Mouse (Mus musculus): Measurements from ENCODE around the gene Ccdc157. TPM values are rescaled to one million over a fixed set of nuclear protein-coding genes. Genes with fewer than 3 reads are reported as not detected.
"Not testable (repeated sequence)": the region's sequence is repeated elsewhere in the genome, so short reads cannot be mapped to it uniquely, and the experiment has no call there.

Ccdc157 gene
- polyA plus RNA-seq, 1 experiment from 2014 or later, result 9.5 TPM

GRCm38 (mm10) chr11:4112033-4112432 lies 48.1 kb downstream of the Ccdc157 start:
- H3K27ac ChIP-seq, result no peak overlapping the region
- peaks cover 4% of the 10 kb centered on the region; the same call in 1 of the 2 replicates for H3K4me1 ChIP-seq
- ATAC-seq (ENCODE audit: borderline replicate concordance, extremely low read depth, low FRiP score, low TSS enrichment), result no peak
- no peak overlapping the region for H3K9ac ChIP-seq
- WGBS, result 84% methylated on average over 4 of the region's 4 CpGs
- H3K27me3 ChIP-seq, result peaks cover 10% of the 10 kb centered on the region; the same call in 1 of the 2 replicates
- no peaks in the 10 kb centered on the region for H3K36me3 ChIP-seq
- H3K4me2 ChIP-seq, result no peak overlapping the region
- no peaks in the 10 kb centered on the region for H3K9me3 ChIP-seq
- H3K4me3 ChIP-seq, result no peak overlapping the region

DNA sequence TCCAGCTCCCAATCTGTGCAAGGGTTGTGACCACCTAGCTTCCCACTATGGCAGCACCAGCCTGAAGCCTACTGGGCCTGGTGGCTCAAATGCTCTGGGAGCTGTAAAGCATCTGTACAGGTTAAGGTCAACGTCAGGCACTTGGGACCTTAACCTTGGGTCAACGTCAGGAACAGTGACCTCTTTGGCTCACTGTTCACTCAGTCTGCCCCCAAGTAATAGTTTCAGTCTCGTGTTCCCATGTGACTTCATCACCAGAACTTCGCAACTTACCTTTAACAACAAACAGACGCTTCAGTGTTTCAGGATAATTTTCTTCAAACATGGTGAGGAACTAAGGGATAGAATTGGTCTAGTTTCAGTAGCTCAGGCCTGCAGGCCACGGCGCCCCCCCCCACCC lies 51.4 kb downstream of the Ccdc157 start:
- WGBS, result 78% methylated on average over 7 of the region's 7 CpGs

GRCm38 (mm10) chr11:4107901-4108300 lies 52.2 kb downstream of the Ccdc157 start:
- not testable (repeated sequence) for H3K27ac ChIP-seq; H3K4me3 ChIP-seq; H3K27me3 ChIP-seq; H3K9me3 ChIP-seq; H3K9ac ChIP-seq; H3K36me3 ChIP-seq; H3K4me2 ChIP-seq; ATAC-seq (ENCODE audit: borderline replicate concordance, extremely low read depth, low FRiP score, low TSS enrichment); H3K4me1 ChIP-seq
- WGBS, result 90% methylated on average over 6 of the region's 6 CpGs

More for the DNA sequence above, 51.4 kb downstream of the Ccdc157 start:
- H3K4me3 ChIP-seq, result no peak overlapping the region
- H3K4me1 ChIP-seq, result no peaks in the 10 kb centered on the region
- ATAC-seq (ENCODE audit: borderline replicate concordance, extremely low read depth, low FRiP score, low TSS enrichment), result no peak
- no peaks in the 10 kb centered on the region for H3K9me3 ChIP-seq
- no peaks in the 10 kb centered on the region for H3K36me3 ChIP-seq
- H3K27ac ChIP-seq, result no peak overlapping the region
- H3K27me3 ChIP-seq, result no peaks in the 10 kb centered on the region
- H3K4me2 ChIP-seq, result no peak overlapping the region
- H3K9ac ChIP-seq, result no peak overlapping the region

DNA sequence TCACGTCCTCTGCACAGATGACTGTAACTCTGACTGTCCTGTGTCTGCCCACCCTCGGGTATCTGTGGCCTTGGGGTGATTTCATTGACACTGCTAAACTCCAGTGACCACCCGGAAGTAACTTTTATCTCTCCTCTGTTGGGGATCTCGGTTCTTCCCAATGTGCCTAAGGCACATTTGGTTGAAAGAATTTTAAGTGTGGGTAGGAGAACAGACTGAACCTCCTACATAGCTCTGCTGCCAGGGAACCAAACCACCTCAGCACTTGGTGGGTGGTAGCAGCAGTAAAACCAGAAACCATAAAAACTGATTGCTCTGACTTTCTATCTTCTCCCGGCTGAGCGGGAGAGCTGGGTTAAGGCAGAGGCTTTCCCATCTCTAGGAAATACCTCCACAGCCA lies 54.6 kb downstream of the Ccdc157 start:
- WGBS, result 67% methylated on average over 6 of the region's 6 CpGs
- no peak overlapping the region for H3K27ac ChIP-seq
- no peaks in the 10 kb centered on the region for H3K9me3 ChIP-seq
- H3K4me1 ChIP-seq, result no peaks in the 10 kb centered on the region
- H3K4me2 ChIP-seq, result no peak overlapping the region
- H3K4me3 ChIP-seq, result no peak overlapping the region
- ATAC-seq (ENCODE audit: borderline replicate concordance, extremely low read depth, low FRiP score, low TSS enrichment), result no peak
- no peak overlapping the region for H3K9ac ChIP-seq
- H3K36me3 ChIP-seq, result no peaks in the 10 kb centered on the region
- H3K27me3 ChIP-seq, result no peaks in the 10 kb centered on the region

GRCm38 (mm10) chr11:4104989-4105388 lies 55.1 kb downstream of the Ccdc157 start:
- no peak overlapping the region for H3K4me2 ChIP-seq
- H3K36me3 ChIP-seq, result no peaks in the 10 kb centered on the region
- H3K4me1 ChIP-seq, result no peaks in the 10 kb centered on the region
- H3K27ac ChIP-seq, result no peak overlapping the region
- H3K4me3 ChIP-seq, result no peak overlapping the region
- no peaks in the 10 kb centered on the region for H3K27me3 ChIP-seq
- ATAC-seq (ENCODE audit: borderline replicate concordance, extremely low read depth, low FRiP score, low TSS enrichment), result no peak
- H3K9me3 ChIP-seq, result no peaks in the 10 kb centered on the region
- WGBS, result 75% methylated on average over 5 of the region's 5 CpGs
- no peak overlapping the region for H3K9ac ChIP-seq

DNA sequence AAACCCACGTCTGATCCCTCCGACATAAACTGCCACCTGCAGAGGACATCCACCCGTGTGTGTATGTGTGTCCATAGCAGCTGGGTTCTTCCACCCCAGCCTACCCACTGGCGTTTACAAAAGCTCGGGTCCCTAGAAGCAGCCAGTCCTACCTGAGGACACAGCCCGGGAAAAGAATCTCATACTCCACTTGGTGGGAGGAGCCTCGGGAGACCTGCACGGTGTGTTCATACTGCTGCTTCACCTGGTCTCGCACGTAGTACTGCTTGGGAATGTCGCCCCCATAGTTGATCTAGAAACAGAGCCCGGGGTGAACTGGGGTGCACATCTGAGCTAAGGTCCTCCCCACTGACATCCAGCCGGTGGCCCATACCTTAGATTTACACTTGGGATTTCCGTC lies 56.6 kb downstream of the Ccdc157 start:
- Histone ChIP-seq H3K9ac (no peak overlapping the region), H3K27ac (no peak overlapping the region), H3K4me1 (no peaks in the 10 kb centered on the region), H3K4me3 (no peak overlapping the region), H3K9me3 (no peaks in the 10 kb centered on the region), H3K27me3 (no peaks in the 10 kb centered on the region), H3K36me3 (no peaks in the 10 kb centered on the region), H3K4me2 (no peak overlapping the region)
- 57% methylated on average over 14 of the region's 14 CpGs for WGBS
- ATAC-seq (ENCODE audit: borderline replicate concordance, extremely low read depth, low FRiP score, low TSS enrichment), result no peak

- ATAC-seq (ENCODE audit: borderline replicate concordance, extremely low read depth, low FRiP score, low TSS enrichment), result no peak
- Histone ChIP-seq H3K27me3 (no peaks in the 10 kb centered on the region), H3K4me3 (no peak overlapping the region), H3K4me1 (peaks cover 5% of the 10 kb centered on the region), H3K4me2 (no peak overlapping the region), H3K9me3 (no peaks in the 10 kb centered on the region), H3K9ac (no peak overlapping the region), H3K27ac (no peak overlapping the region), H3K36me3 (no peaks in the 10 kb centered on the region)
- 72% methylated on average over 5 of the region's 5 CpGs for WGBS
Observed at GRCm38 (mm10) chr11:4101851-4102250, 58.2 kb downstream of the Ccdc157 start.

DNA sequence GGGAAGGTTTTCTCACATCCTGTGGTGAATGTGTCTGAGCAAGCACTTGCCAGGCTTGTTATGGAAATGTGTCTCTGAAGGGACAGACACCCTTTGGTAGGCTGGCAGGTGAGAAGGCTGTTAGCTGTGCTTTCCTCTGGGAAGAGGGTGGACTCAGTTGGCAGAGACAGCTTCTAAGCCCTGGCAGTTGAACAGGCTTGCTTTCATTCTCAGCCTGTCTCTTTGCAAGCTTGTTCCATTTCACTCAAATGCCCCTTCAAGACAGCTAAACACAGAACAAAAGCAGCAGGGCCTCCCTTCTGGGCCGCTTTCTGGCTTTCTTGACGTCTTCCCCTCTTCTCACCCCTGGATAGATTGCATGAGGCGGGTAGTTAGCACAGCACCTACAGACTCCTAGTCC lies 60.6 kb downstream of the Ccdc157 start:
- Histone ChIP-seq H3K27me3 (no peaks in the 10 kb centered on the region), H3K9ac (no peak overlapping the region), H3K27ac (no peak overlapping the region), H3K9me3 (no peaks in the 10 kb centered on the region), H3K4me3 (no peak overlapping the region), H3K36me3 (no peaks in the 10 kb centered on the region), H3K4me1 (peaks cover 17% of the 10 kb centered on the region), H3K4me2 (no peak overlapping the region)
- WGBS, result 73% methylated on average over 3 of the region's 3 CpGs
- no peak for ATAC-seq (ENCODE audit: borderline replicate concordance, extremely low read depth, low FRiP score, low TSS enrichment)

DNA sequence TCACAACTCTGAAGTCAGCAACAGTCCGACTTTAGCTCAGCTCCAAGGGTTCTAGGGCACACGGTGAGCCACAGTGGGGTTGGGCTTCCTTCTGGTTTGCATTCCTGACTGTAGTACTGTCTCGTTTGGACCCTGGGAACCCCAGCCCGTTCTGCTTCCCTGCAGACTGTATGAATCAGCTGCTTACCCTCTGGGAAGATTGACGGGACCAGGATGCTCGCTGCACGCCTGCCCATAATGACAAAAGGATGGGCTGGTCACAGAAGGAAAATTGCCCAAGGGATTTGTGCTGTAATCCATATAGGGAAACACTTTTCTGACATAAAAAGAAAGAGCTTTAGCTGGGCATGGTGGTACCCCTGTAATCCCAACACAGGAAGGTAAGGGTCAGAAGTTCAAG lies 61.3 kb downstream of the Ccdc157 start:
- Histone ChIP-seq H3K27me3 (no peaks in the 10 kb centered on the region), H3K4me2 (no peak overlapping the region), H3K4me1 (peaks cover 19% of the 10 kb centered on the region), H3K4me3 (no peak overlapping the region), H3K9ac (no peak overlapping the region), H3K9me3 (no peaks in the 10 kb centered on the region), H3K27ac (no peak overlapping the region), H3K36me3 (no peaks in the 10 kb centered on the region)
- 73% methylated on average over 7 of the region's 7 CpGs for WGBS
- no peak for ATAC-seq (ENCODE audit: borderline replicate concordance, extremely low read depth, low FRiP score, low TSS enrichment)

DNA sequence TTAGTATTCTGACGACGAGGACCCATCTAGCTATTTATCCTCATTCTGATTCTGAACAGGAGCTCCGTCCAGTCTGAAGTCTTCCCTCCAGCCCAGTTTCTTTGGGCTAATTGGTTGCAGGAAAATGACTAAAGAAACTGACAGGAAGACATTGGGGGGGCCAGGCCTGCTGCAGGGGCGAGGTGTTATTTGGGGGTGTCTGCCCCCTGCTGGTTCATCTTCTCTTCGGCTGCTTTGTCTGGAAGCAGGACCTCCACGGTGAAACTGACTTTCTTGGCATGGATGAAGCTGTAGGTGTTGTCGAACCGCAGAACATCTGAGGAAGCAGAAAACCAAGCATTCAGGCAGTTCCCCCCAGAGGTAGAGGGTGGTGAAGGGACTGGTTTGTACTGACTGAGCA lies 62.0 kb downstream of the Ccdc157 start:
- no peak for ATAC-seq (ENCODE audit: borderline replicate concordance, extremely low read depth, low FRiP score, low TSS enrichment)
- Histone ChIP-seq H3K27ac (no peak overlapping the region), H3K4me3 (no peak overlapping the region), H3K36me3 (no peaks in the 10 kb centered on the region), H3K9ac (no peak overlapping the region), H3K9me3 (no peaks in the 10 kb centered on the region), H3K4me2 (no peak overlapping the region), H3K4me1 (peaks cover 19% of the 10 kb centered on the region), H3K27me3 (no peaks in the 10 kb centered on the region)
- WGBS, result 62% methylated on average over 8 of the region's 8 CpGs

DNA sequence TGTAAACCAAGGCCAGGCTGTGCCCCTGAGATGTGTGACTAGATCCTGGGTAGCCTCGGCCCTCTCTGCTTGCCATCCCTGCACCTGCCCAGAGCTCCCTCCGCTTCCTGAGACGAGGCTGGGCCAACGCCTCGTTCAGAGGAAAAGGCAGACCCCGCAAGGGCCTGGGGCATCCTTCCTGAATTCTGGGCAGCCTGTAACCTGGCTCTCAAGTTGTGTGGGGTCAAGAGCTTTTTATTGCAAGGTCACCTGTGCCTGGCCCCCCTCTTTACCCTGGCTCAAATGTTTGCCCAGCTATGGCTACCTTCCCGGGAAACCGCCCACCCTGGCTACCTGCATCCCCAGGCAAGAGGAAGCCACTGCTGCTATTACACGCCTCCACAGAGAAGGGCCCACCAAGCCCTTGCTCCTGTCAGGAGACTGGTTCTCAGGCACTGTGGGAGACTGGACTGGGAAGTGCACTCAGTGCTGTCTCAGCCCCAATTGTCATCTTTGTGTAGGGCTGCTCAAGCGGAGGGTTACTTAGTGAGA lies 62.9 kb downstream of the Ccdc157 start:
- H3K9ac ChIP-seq, result peak overlapping the region; percentile 67
- 29% methylated on average over 10 of the region's 10 CpGs for WGBS
- H3K4me3 ChIP-seq, result peak overlapping the region; percentile 54
- H3K4me2 ChIP-seq, result peak overlapping the region; percentile 89
- no peaks in the 10 kb centered on the region for H3K27me3 ChIP-seq
- ATAC-seq (ENCODE audit: borderline replicate concordance, extremely low read depth, low FRiP score, low TSS enrichment), result peak; percentile 10; the same call in 1 of the 2 replicates
- H3K36me3 ChIP-seq, result no peaks in the 10 kb centered on the region
- peak overlapping the region; percentile 84 for H3K27ac ChIP-seq
- H3K4me1 ChIP-seq, result peaks cover 19% of the 10 kb centered on the region
- H3K9me3 ChIP-seq, result no peaks in the 10 kb centered on the region

DNA sequence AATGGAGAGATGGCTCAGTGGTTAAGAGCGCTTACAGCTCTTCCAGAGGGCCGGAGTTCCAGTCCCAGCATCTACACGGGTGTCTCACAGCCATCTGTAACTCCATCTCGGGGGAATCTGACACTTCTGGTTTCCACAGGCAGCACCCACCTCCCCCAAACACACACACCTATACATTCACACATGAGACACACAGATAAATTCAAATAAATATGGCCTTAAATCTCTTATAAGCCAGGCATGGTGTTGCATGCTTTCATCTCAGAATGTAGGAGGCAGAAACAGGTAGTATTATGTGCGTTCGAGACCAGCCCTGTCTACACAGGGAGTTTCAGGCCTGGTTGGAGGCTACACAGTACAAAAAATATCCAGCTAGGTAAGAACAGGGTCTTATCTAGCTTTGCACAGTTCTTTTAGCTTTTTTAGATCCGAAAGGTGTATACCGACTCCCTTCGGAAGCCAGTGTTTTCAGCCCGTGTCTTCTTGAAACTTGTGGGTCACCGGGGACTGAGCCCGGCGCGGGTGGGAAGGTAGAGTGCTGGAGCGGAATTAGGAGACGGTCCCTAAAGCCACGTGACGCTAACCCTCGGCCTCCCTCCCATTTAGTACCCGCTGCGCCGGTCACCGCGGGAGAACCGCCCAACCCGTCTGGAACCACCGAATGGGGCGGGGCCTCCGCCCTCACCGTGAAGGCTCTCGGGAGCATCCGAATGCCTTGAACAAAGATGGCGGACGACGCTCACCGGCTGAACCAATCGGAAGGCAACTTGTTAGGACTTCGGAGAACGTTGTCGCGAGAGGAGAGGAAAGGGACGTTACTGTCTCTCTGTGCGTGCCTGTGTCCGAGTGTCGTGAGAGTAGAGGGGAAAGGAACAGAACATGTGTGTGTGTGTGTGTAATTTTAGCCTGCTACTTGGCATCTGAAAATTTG lies 63.8 kb downstream of the Ccdc157 start:
- Histone ChIP-seq H3K4me1 (peaks cover 19% of the 10 kb centered on the region), H3K4me3 (peak overlapping the region; percentile 54), H3K36me3 (peaks cover 1% of the 10 kb centered on the region; the same call in 1 of the 2 replicates), H3K27me3 (no peaks in the 10 kb centered on the region), H3K9ac (peak overlapping the region; percentile 67), H3K4me2 (peak overlapping the region; percentile 89), H3K27ac (peak overlapping the region; percentile 84), H3K9me3 (no peaks in the 10 kb centered on the region)
- ATAC-seq (ENCODE audit: borderline replicate concordance, extremely low read depth, low FRiP score, low TSS enrichment), result peak; percentile 95
- WGBS, result 2% methylated on average over 45 of the region's 45 CpGs
